Mouse (Mus musculus) cerebellum, postnatal 10 days (tissue): ENCODE data around the gene Krt31.

Experiments used
- DNase-seq, 2 experiments: peaks; one replicate each; pipeline ENCODE4 v3.0.0; 2021; ENCODE audit warnings: mixed read lengths in 2 of 2

Gene Krt31

GRCm38 (mm10) chr11:100005905-100006304, 44.4 kb downstream of the Krt31 start:
- no peak for DNase-seq

- DNase-seq, result peak; percentile 74 to 76
Observed at GRCm38 (mm10) chr11:100004846-100005245, 45.5 kb downstream of the Krt31 start.

- no peak for DNase-seq
Observed at GRCm38 (mm10) chr11:99999091-99999490, 51.3 kb downstream of the Krt31 start.
